Mouse (Mus musculus) embryonic facial prominence, embryonic 11.5 days (tissue): Measurements from ENCODE around the gene Olfr1186. TPM values are rescaled to one million over a fixed set of nuclear protein-coding genes. Genes with fewer than 3 reads are reported as not detected.
"Not testable (repeated sequence)": the region's sequence is repeated elsewhere in the genome, so short reads cannot be mapped to it uniquely, and the experiment has no call there.

ENCODE experiments used
- ATAC-seq: fragments of 200-750 bp; cut with Nextera tagmentation; replicated peaks from 2 replicates; pipeline ENCODE4 v1.8.0; 2017; ENCODE audit warnings: low read depth; ENCODE audit not compliant: insufficient number of reproducible peaks, low FRiP score, low TSS enrichment
- DNase-seq: peaks from one replicate; pipeline ENCODE4 v3.0.0-alpha.2; 2015; ENCODE audit warnings: low spot score
- H3K27ac ChIP-seq: fragments of 300-500 bp; sonication (generic); replicated peaks from 2 replicates; pipeline ENCODE4 v1.5.1; 2014; ENCODE audit warnings: mild to moderate bottlenecking, low read depth, low read length, control low read depth
- H3K27me3 ChIP-seq: fragments of 300-500 bp; sonication (generic); 2 replicates; pipeline ENCODE4 v1.6.1; 2014; ENCODE audit warnings: mild to moderate bottlenecking, low read length, moderate library complexity, mixed read lengths; ENCODE audit not compliant: control insufficient read depth, insufficient read depth
- H3K36me3 ChIP-seq: fragments of 300-500 bp; sonication (generic); replicated peaks from 2 replicates; pipeline ENCODE4 v1.6.1; 2014; ENCODE audit warnings: low read depth, mild to moderate bottlenecking, low read length, moderate library complexity, mixed read lengths; ENCODE audit not compliant: control insufficient read depth, insufficient read depth
- H3K4me1 ChIP-seq: fragments of 300-500 bp; sonication (generic); 2 replicates; pipeline ENCODE4 v1.6.1; 2014; ENCODE audit warnings: low read length, mixed read lengths; ENCODE audit not compliant: control insufficient read depth, insufficient read depth
- H3K4me2 ChIP-seq: fragments of 300-500 bp; sonication (generic); 2 replicates; pipeline ENCODE4 v1.6.1; 2014; ENCODE audit warnings: low read depth, mild to moderate bottlenecking, control low read depth, low read length, moderate library complexity
- H3K4me3 ChIP-seq: fragments of 300-500 bp; sonication (generic); 2 replicates; pipeline ENCODE4 v1.5.1; 2014; ENCODE audit warnings: low read depth, low read length, control low read depth
- H3K9ac ChIP-seq: fragments of 300-500 bp; sonication (generic); replicated peaks from 2 replicates; pipeline ENCODE4 v1.6.1; 2014; ENCODE audit warnings: mild to moderate bottlenecking, control low read depth, low read length
- H3K9me3 ChIP-seq: fragments of 300-500 bp; sonication (generic); replicated peaks from 2 replicates; pipeline ENCODE4 v1.6.1; 2016; ENCODE audit warnings: mild to moderate bottlenecking, low read length, inconsistent platforms, mixed read lengths; ENCODE audit not compliant: control insufficient read depth
- WGBS: fragments of 180-500 bp; shearing (Covaris S2); extraction: QIAGEN DNeasy Blood & Tissue Kit; methylation state at CpG from one replicate; pipeline ENCODE4 v1.1.7; 2014; 5-methylcytosine and 5-hydroxymethylcytosine counted together
- polyA plus RNA-seq: library from polyadenylated mRNA; unstranded; fragments of >200 nt; fragmentation: Nextera tagmentation; extraction: Ambion mirVana; gene quantifications from 2 replicates; pipeline ENCODE4 v1.2.1, GENCODE M21; 2014

Olfr1186 gene
- not detected in 2 replicates for polyA plus RNA-seq

DNA sequence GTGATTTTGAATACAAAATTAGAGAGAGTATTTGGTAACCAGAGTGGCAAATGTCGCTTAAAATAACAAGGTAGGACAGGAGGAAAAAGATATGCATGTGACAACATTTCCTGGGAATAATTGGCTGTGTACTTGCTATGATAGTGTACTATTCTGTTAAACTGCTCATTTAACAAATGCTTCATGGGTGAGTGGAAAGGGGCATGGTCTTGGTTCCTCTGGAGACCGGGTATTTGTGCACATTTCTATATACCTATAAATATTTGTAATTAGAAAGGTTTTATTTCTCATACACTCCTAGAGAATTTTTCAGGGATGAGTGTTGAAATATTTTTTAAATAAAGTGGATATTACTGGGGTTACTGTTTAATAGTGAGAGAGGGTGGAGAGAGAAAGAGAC lies at the start of gene Olfr1186:
Olfr1186 (plus strand) TSS at position 301 of the 400 bp plus-strand sequence.
- H3K4me2 ChIP-seq, result no peak within 1 kb of the TSS
- no peaks in the 10 kb centered on the region for H3K9me3 ChIP-seq
- H3K4me1 ChIP-seq, result no peaks in the 10 kb centered on the region
- DNase-seq (no peak), ATAC-seq (no peak)
- H3K36me3 ChIP-seq, result no peaks in the 10 kb centered on the region
- no peak within 1 kb of the TSS for H3K4me3 ChIP-seq
- WGBS, result 79% methylated on average over 2 of the region's 2 CpGs
- H3K27ac ChIP-seq, result no peak within 1 kb of the TSS
- no peaks in the 10 kb centered on the region for H3K27me3 ChIP-seq
- no peak within 1 kb of the TSS for H3K9ac ChIP-seq

- H3K4me3 ChIP-seq, result no peak within 1 kb of the TSS
- 88% methylated on average over 2 of the region's 2 CpGs for whole genome bisulfite sequencing
- no peak for ATAC-seq
Measured at GRCm38 (mm10) chr2:88483298-88483697, 35.1 kb upstream of the Olfr1186 start, which contains the start of gene Olfr1184. Gene Olfr1184, plus strand, starts transcription at chr2:88483598.

GRCm38 (mm10) chr2:88493020-88493419 lies 25.3 kb upstream of the Olfr1186 start, which contains the start of gene Olfr1185-ps1:
Gene Olfr1185-ps1, plus strand, starts transcription at chr2:88493320.
- Histone ChIP-seq H3K27me3 (no peaks in the 10 kb centered on the region), H3K4me1 (no peaks in the 10 kb centered on the region), H3K9me3 (no peaks in the 10 kb centered on the region), H3K9ac (no peak within 1 kb of the TSS), H3K4me3 (no peak within 1 kb of the TSS), H3K36me3 (no peaks in the 10 kb centered on the region), H3K27ac (no peak within 1 kb of the TSS), H3K4me2 (no peak within 1 kb of the TSS)
- 77% methylated on average over 2 of the region's 2 CpGs for WGBS
- DNase-seq, result no peak
- no peak for ATAC-seq

More at GRCm38 (mm10) chr2:88483298-88483697, 35.1 kb upstream of the Olfr1186 start, which contains the start of gene Olfr1184:
- Histone ChIP-seq H3K36me3 (no peaks in the 10 kb centered on the region), H3K4me2 (no peak within 1 kb of the TSS), H3K4me1 (no peaks in the 10 kb centered on the region), H3K27ac (no peak within 1 kb of the TSS), H3K27me3 (no peaks in the 10 kb centered on the region), H3K9me3 (no peaks in the 10 kb centered on the region), H3K9ac (no peak within 1 kb of the TSS)
- no peak for DNase-seq

DNA sequence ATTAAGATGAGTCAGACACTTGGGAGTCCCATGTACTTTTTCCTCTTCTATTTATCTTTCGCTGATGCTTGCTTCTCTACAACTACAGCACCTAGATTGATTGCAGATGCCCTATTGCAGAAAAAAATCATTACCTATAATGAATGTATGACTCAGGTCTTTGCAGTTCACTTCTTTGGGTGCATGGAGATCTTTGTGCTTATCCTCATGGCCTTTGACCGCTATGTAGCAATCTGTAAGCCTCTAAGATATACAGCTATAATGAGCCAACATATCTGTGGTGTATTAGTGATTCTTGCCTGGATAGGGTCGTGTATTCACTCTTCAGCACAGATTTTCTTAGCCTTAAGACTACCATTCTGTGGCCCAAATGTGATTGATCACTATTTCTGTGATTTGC lies 7.4 kb downstream of the Olfr1186 start:
- H3K9ac ChIP-seq, result no peak overlapping the region
- no peak for ATAC-seq
- H3K27me3 ChIP-seq, result no peaks in the 10 kb centered on the region
- 74% methylated on average over 3 of the region's 3 CpGs for WGBS
- H3K4me1 ChIP-seq, result no peaks in the 10 kb centered on the region
- no peak overlapping the region for H3K27ac ChIP-seq
- no peaks in the 10 kb centered on the region for H3K9me3 ChIP-seq
- no peak overlapping the region for H3K4me3 ChIP-seq
- no peak for DNase-seq
- no peak overlapping the region for H3K4me2 ChIP-seq
- no peaks in the 10 kb centered on the region for H3K36me3 ChIP-seq

GRCm38 (mm10) chr2:88556635-88557034 lies 38.3 kb downstream of the Olfr1186 start, which contains the start of gene Olfr1188:
Gene Olfr1188, plus strand, starts transcription at chr2:88556935.
- Histone ChIP-seq H3K27ac (no peak within 1 kb of the TSS), H3K4me2 (no peak within 1 kb of the TSS), H3K9me3 (no peaks in the 10 kb centered on the region), H3K36me3 (no peaks in the 10 kb centered on the region), H3K9ac (no peak within 1 kb of the TSS), H3K4me3 (no peak within 1 kb of the TSS), H3K27me3 (no peaks in the 10 kb centered on the region), H3K4me1 (no peaks in the 10 kb centered on the region)
- 92% methylated on average over 2 of the region's 2 CpGs for WGBS
- DNase-seq, result no peak
- no peak for ATAC-seq

GRCm38 (mm10) chr2:88572696-88573095 lies 54.3 kb downstream of the Olfr1186 start:
- not testable (repeated sequence) for H3K4me3 ChIP-seq, H3K9me3 ChIP-seq, H3K27me3 ChIP-seq, H3K4me1 ChIP-seq, H3K9ac ChIP-seq, H3K4me2 ChIP-seq, H3K36me3 ChIP-seq, ATAC-seq, H3K27ac ChIP-seq, DNase-seq
- 94% methylated on average over 12 of the region's 12 CpGs for WGBS

Other genes with a start within 250 kb of the Olfr1186 start
- not detected in 2 replicates for gene Olfr1173, start 238.7 kb upstream of the Olfr1186 start, polyA plus RNA-seq
- gene Olfr1174-ps, start 203.4 kb upstream of the Olfr1186 start, polyA plus RNA-seq, result not detected in 2 replicates
- not detected in 2 replicates for gene Olfr1175-ps, start 191.3 kb upstream of the Olfr1186 start, polyA plus RNA-seq
- not detected in 2 replicates for gene Olfr1176, start 181.8 kb upstream of the Olfr1186 start, polyA plus RNA-seq
- gene Olfr1177-ps, start 172.1 kb upstream of the Olfr1186 start, polyA plus RNA-seq, result not detected in 2 replicates
- not detected in 2 replicates for gene Olfr1178, start 131.5 kb upstream of the Olfr1186 start, polyA plus RNA-seq
- not detected in 2 replicates for gene Olfr1179, start 112.1 kb upstream of the Olfr1186 start, polyA plus RNA-seq
- not detected in 2 replicates for gene Olfr1180, start 99.4 kb upstream of the Olfr1186 start, polyA plus RNA-seq
- not detected in 2 replicates for gene Olfr1181, start 92.4 kb upstream of the Olfr1186 start, polyA plus RNA-seq
- not detected in 2 replicates for gene Gm13757, start 69.4 kb upstream of the Olfr1186 start, polyA plus RNA-seq
- not detected in 2 replicates for gene Olfr1183, start 63.7 kb upstream of the Olfr1186 start, polyA plus RNA-seq
- not detected in 2 replicates for gene Olfr1184, start 35.0 kb upstream of the Olfr1186 start, polyA plus RNA-seq
- not detected in 2 replicates for gene Olfr1185-ps1, start 25.2 kb upstream of the Olfr1186 start, polyA plus RNA-seq
- gene Olfr1188, start 38.4 kb downstream of the Olfr1186 start, polyA plus RNA-seq, result not detected in 2 replicates
- not detected in 2 replicates for gene Olfr1189, start 67.9 kb downstream of the Olfr1186 start, polyA plus RNA-seq
- gene Olfr1191-ps1, start 122.0 kb downstream of the Olfr1186 start, polyA plus RNA-seq, result not detected in 2 replicates
- not detected in 2 replicates for gene Olfr1192-ps1, start 130.0 kb downstream of the Olfr1186 start, polyA plus RNA-seq
- not detected in 2 replicates for gene Olfr1193, start 157.1 kb downstream of the Olfr1186 start, polyA plus RNA-seq
- gene Olfr1195, start 170.6 kb downstream of the Olfr1186 start, polyA plus RNA-seq, result not detected in 2 replicates
- gene Olfr1196, start 186.0 kb downstream of the Olfr1186 start, polyA plus RNA-seq, result not detected in 2 replicates
- not detected in 2 replicates for gene Olfr1197, start 213.8 kb downstream of the Olfr1186 start, polyA plus RNA-seq
- gene Olfr1198, start 232.8 kb downstream of the Olfr1186 start, polyA plus RNA-seq, result not detected in 2 replicates
- not detected in 2 replicates for gene Olfr1199, start 241.9 kb downstream of the Olfr1186 start, polyA plus RNA-seq